Mouse (Mus musculus): ENCODE data around the gene Cyth3.

The Cyth3 gene

GRCm38 (mm10) chr5:143621893-143622622 is at the start of gene Cyth3:
Gene Cyth3, plus strand, starts transcription at chr5:143622447.
- in situ Hi-C loops (cut with MboI, MseI): no loop called here

- in situ Hi-C loops (cut with MboI, MseI): loop anchor here (5.0 kb wide), 2 partner anchors 134 to 239 kb away; no protein-coding TSS in a partner anchor
These were observed 49.2 kb upstream of the Cyth3 start for GRCm38 (mm10) chr5:143573067-143573466.

- in situ Hi-C loops (cut with MboI, MseI): loop anchor here (5.0 kb wide), 2 partner anchors 133 to 238 kb away; no protein-coding TSS in a partner anchor
These were observed 47.7 kb upstream of the Cyth3 start for GRCm38 (mm10) chr5:143574261-143575178.

GRCm38 (mm10) chr5:143579537-143580203 is 42.6 kb upstream of the Cyth3 start:
- in situ Hi-C loops (cut with MboI, MseI): loop anchor here (5.0 kb wide), 1 partner anchor 308 kb away; no protein-coding TSS in a partner anchor

- in situ Hi-C loops (cut with MboI, MseI): loop anchor here (5.0 kb wide), 1 partner anchor 306 kb away; no protein-coding TSS in a partner anchor
These were observed 41.3 kb upstream of the Cyth3 start for GRCm38 (mm10) chr5:143580982-143581381.

GRCm38 (mm10) chr5:143581874-143582273 is 40.4 kb upstream of the Cyth3 start:
- in situ Hi-C loops (cut with MboI, MseI): loop anchor here (5.0 kb wide), 1 partner anchor 305 kb away; no protein-coding TSS in a partner anchor

GRCm38 (mm10) chr5:143583081-143583480 is 39.2 kb upstream of the Cyth3 start:
- in situ Hi-C loops (cut with MboI, MseI): loop anchor here (5.0 kb wide), 1 partner anchor 304 kb away; no protein-coding TSS in a partner anchor

GRCm38 (mm10) chr5:143584982-143585381 is 37.3 kb upstream of the Cyth3 start:
- in situ Hi-C loops (cut with MboI, MseI): loop anchor here (5.0 kb wide), 1 partner anchor 302 kb away; no protein-coding TSS in a partner anchor

- in situ Hi-C loops (cut with MboI, MseI): no loop called here
These were observed 35.9 kb upstream of the Cyth3 start for GRCm38 (mm10) chr5:143586386-143586785.

GRCm38 (mm10) chr5:143589108-143589507 is 33.1 kb upstream of the Cyth3 start:
- in situ Hi-C loops (cut with MboI, MseI): no loop called here

GRCm38 (mm10) chr5:143592926-143593325 is 29.3 kb upstream of the Cyth3 start:
- in situ Hi-C loops (cut with MboI, MseI): no loop called here

- in situ Hi-C loops (cut with MboI, MseI): no loop called here
These were observed 28.6 kb upstream of the Cyth3 start for GRCm38 (mm10) chr5:143593563-143594146.

- in situ Hi-C loops (cut with MboI, MseI): no loop called here
These were observed 27.8 kb upstream of the Cyth3 start for GRCm38 (mm10) chr5:143594291-143595065.

GRCm38 (mm10) chr5:143602051-143602450 is 20.2 kb upstream of the Cyth3 start:
- in situ Hi-C loops (cut with MboI, MseI): no loop called here

GRCm38 (mm10) chr5:143604157-143604774 is 18.0 kb upstream of the Cyth3 start:
- in situ Hi-C loops (cut with MboI, MseI): no loop called here

GRCm38 (mm10) chr5:143606756-143607155 is 15.5 kb upstream of the Cyth3 start:
- in situ Hi-C loops (cut with MboI, MseI): no loop called here

GRCm38 (mm10) chr5:143608175-143608574 is 14.1 kb upstream of the Cyth3 start:
- in situ Hi-C loops (cut with MboI, MseI): no loop called here

- in situ Hi-C loops (cut with MboI, MseI): no loop called here
These were observed 10.3 kb upstream of the Cyth3 start for GRCm38 (mm10) chr5:143611954-143612353.

- in situ Hi-C loops (cut with MboI, MseI): no loop called here
These were observed 9.0 kb upstream of the Cyth3 start for GRCm38 (mm10) chr5:143613265-143613664.

- in situ Hi-C loops (cut with MboI, MseI): no loop called here
These were observed 7.7 kb upstream of the Cyth3 start for GRCm38 (mm10) chr5:143614519-143614918.

Measured in T-helper 2 cell (primary cell).